Mouse (Mus musculus): ENCODE data around the gene Peli1. TPM values are rescaled to one million over a fixed set of nuclear protein-coding genes. Genes with fewer than 3 reads are reported as not detected.

Gene Peli1
- polyA plus RNA-seq, 1 experiment from 2014 or later: 58.0 TPM

GRCm38 (mm10) chr11:21096590-21096989 is 5.5 kb downstream of the Peli1 start:
- Histone ChIP-seq H3K4me3 (replicated peaks) (no peak overlapping the region), H3K4me2 (no peak overlapping the region), H3K4me1 (peaks cover 11% of the 10 kb centered on the region), H3K9ac (replicated peaks) (no peak overlapping the region), H3K27me3 (replicated peaks) (no peaks in the 10 kb centered on the region), H3K36me3 (no peaks in the 10 kb centered on the region), H3K27ac (replicated peaks) (no peak overlapping the region), H3K9me3 (replicated peaks) (no peaks in the 10 kb centered on the region)
- WGBS: 95% methylated on average over 2 of the region's 2 CpGs
- ATAC-seq (ENCODE audit: low FRiP score): no peak

DNA sequence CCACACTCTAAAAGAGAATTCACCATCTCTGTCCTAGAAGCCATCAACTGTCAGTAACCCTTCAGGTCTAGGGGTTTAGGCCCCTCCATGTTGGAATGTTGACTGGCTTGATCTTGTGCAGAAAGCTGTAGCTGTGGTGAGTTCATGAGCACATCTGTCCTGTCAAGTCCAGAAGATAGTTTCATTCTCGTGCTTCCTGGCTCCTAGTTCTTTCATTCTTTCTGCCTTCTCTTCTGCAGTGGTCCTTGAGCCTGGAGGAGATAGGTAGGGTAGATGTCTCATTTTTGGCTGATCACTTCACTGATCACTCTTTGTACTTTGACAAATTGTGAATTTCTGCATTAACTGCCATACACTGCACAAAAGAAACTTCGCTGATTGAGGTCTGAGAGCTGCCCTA is 7.4 kb downstream of the Peli1 start:
- no peak overlapping the region for H3K9ac ChIP-seq (replicated peaks)
- ATAC-seq (ENCODE audit: low FRiP score): no peak
- no peaks in the 10 kb centered on the region for H3K27me3 ChIP-seq (replicated peaks)
- no peak overlapping the region for H3K4me2 ChIP-seq
- H3K36me3 ChIP-seq: no peaks in the 10 kb centered on the region
- H3K27ac ChIP-seq (replicated peaks): no peak overlapping the region
- H3K4me3 ChIP-seq (replicated peaks): no peak overlapping the region
- H3K9me3 ChIP-seq (replicated peaks): no peaks in the 10 kb centered on the region
- H3K4me1 ChIP-seq: peaks cover 6% of the 10 kb centered on the region
- WGBS: 92% methylated on average over 2 of the region's 2 CpGs

DNA sequence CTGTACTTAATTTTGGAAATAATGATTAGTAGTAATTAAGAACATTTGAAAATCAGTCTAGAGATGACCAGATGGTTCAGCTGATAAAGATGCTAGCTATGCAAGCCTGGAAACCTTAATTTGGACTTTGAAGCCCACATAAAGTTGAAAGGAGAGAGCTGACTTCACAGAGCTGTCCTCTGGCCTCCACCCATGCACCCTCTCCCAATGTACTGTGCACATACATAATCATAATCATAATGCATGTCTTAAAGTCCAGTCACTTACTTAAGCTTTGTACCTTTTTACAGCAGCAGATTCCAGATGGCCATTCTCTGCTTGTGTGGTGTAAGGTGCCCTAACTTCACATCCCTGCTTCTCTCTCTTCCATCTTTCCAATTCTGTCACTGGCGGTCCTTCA is 9.6 kb downstream of the Peli1 start:
- Histone ChIP-seq H3K9ac (replicated peaks) (no peak overlapping the region), H3K4me2 (no peak overlapping the region), H3K4me1 (peaks cover 10% of the 10 kb centered on the region; the same call in 1 of the 2 replicates), H3K27me3 (replicated peaks) (no peaks in the 10 kb centered on the region), H3K9me3 (replicated peaks) (no peaks in the 10 kb centered on the region), H3K27ac (replicated peaks) (no peak overlapping the region), H3K36me3 (no peaks in the 10 kb centered on the region), H3K4me3 (replicated peaks) (no peak overlapping the region)
- ATAC-seq (ENCODE audit: low FRiP score): no peak
- 100% methylated on average over 1 of the region's 1 CpGs for whole genome bisulfite sequencing

DNA sequence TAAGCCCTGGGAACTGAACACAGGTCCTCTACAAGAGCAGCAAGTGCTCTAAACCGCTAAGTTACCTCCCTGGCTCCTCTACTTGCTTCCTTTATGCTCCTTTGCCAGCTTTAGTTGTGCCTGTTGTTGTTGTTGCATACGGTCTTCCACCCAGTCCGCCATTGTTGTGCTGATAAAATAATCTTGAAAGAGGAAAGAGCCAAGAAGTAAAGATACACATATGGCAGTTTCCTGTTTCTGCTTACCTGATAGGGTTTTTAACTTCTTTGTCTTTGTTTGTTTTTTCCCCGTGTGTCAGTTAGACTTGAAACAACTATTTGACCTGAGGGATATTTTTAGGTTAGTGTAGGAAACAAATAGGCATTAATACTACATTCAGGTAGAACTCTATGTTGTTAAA is 10.2 kb downstream of the Peli1 start:
- H3K9me3 ChIP-seq (replicated peaks): no peaks in the 10 kb centered on the region
- H3K4me2 ChIP-seq: no peak overlapping the region
- H3K4me3 ChIP-seq (replicated peaks): no peak overlapping the region
- H3K27ac ChIP-seq (replicated peaks): no peak overlapping the region
- no peak for ATAC-seq (ENCODE audit: low FRiP score)
- WGBS: 85% methylated on average over 4 of the region's 4 CpGs
- no peaks in the 10 kb centered on the region for H3K27me3 ChIP-seq (replicated peaks)
- H3K9ac ChIP-seq (replicated peaks): no peak overlapping the region
- no peaks in the 10 kb centered on the region for H3K36me3 ChIP-seq
- H3K4me1 ChIP-seq: peaks cover 10% of the 10 kb centered on the region; the same call in 1 of the 2 replicates

GRCm38 (mm10) chr11:21102273-21103005 is 11.3 kb downstream of the Peli1 start:
- H3K9me3 ChIP-seq (replicated peaks): no peaks in the 10 kb centered on the region
- no peaks in the 10 kb centered on the region for H3K36me3 ChIP-seq
- 88% methylated on average over 6 of the region's 6 CpGs for WGBS
- H3K4me2 ChIP-seq: no peak overlapping the region
- no peak overlapping the region for H3K9ac ChIP-seq (replicated peaks)
- H3K4me3 ChIP-seq (replicated peaks): no peak overlapping the region
- H3K4me1 ChIP-seq: peaks cover 14% of the 10 kb centered on the region; the same call in 1 of the 2 replicates
- ATAC-seq (ENCODE audit: low FRiP score): no peak
- no peaks in the 10 kb centered on the region for H3K27me3 ChIP-seq (replicated peaks)
- no peak overlapping the region for H3K27ac ChIP-seq (replicated peaks)

- no peak overlapping the region for H3K4me2 ChIP-seq
- peaks cover 14% of the 10 kb centered on the region; the same call in 1 of the 2 replicates for H3K4me1 ChIP-seq
- no peaks in the 10 kb centered on the region for H3K27me3 ChIP-seq (replicated peaks)
- no peak overlapping the region for H3K27ac ChIP-seq (replicated peaks)
- H3K36me3 ChIP-seq: no peaks in the 10 kb centered on the region
- no peak for ATAC-seq (ENCODE audit: low FRiP score)
- H3K4me3 ChIP-seq (replicated peaks): no peak overlapping the region
- H3K9ac ChIP-seq (replicated peaks): no peak overlapping the region
- WGBS: 69% methylated on average over 2 of the region's 2 CpGs
- no peaks in the 10 kb centered on the region for H3K9me3 ChIP-seq (replicated peaks)
Observed at GRCm38 (mm10) chr11:21103186-21103585, 12.1 kb downstream of the Peli1 start.

DNA sequence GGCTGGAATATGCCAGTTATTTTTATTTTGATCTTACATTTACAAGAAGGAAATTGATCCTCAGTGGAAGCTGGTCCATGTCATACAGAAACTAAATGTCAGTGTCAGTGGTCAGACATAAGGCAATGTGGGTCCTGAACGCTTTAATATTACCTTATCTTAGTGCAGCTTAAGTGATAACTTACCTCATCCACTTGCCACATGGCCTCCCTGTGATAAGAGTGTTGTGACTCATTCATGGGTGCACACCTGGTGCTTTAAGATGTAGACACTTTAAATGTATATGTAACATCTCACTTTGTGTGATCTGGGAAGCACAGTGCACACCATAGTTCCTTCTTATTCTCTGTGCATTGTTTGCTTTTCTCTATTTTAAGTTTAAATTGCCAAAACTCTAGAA is 14.3 kb downstream of the Peli1 start:
- peaks cover 14% of the 10 kb centered on the region; the same call in 1 of the 2 replicates for H3K4me1 ChIP-seq
- 85% methylated on average over 1 of the region's 1 CpGs for WGBS

DNA sequence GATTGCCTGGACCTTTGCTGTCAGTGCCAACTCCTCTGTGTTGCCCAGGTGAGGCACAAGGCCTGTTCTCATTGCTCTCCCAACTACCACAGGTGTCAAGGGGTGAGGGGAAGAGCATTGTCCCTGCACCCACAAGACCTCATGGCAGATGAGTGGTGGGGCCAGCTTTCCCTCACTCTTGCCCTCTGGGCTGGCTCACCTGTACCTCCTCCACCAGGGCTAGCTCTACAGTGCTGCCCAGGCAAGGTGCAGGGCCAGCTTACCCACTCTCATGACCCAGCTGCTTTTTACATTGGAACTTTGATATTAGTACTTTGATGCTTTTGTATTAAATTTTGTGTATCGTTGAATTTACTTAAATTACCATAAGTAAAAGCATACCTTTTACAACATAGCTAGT is 16.0 kb downstream of the Peli1 start:
- Histone ChIP-seq H3K4me3 (replicated peaks) (no peak overlapping the region), H3K4me1 (peaks cover 13% of the 10 kb centered on the region; the same call in 1 of the 2 replicates), H3K4me2 (no peak overlapping the region), H3K36me3 (no peaks in the 10 kb centered on the region), H3K9me3 (replicated peaks) (no peaks in the 10 kb centered on the region), H3K9ac (replicated peaks) (no peak overlapping the region), H3K27ac (replicated peaks) (no peak overlapping the region), H3K27me3 (replicated peaks) (no peaks in the 10 kb centered on the region)
- 100% methylated on average over 1 of the region's 1 CpGs for WGBS
- peak; percentile 35; the same call in 1 of the 2 replicates for ATAC-seq (ENCODE audit: low FRiP score)

More for the DNA sequence above, 14.3 kb downstream of the Peli1 start:
- H3K9ac ChIP-seq (replicated peaks): no peak overlapping the region
- no peaks in the 10 kb centered on the region for H3K27me3 ChIP-seq (replicated peaks)
- H3K36me3 ChIP-seq: no peaks in the 10 kb centered on the region
- H3K4me2 ChIP-seq: no peak overlapping the region
- ATAC-seq (ENCODE audit: low FRiP score): no peak
- H3K4me3 ChIP-seq (replicated peaks): no peak overlapping the region
- no peak overlapping the region for H3K27ac ChIP-seq (replicated peaks)
- no peaks in the 10 kb centered on the region for H3K9me3 ChIP-seq (replicated peaks)

DNA sequence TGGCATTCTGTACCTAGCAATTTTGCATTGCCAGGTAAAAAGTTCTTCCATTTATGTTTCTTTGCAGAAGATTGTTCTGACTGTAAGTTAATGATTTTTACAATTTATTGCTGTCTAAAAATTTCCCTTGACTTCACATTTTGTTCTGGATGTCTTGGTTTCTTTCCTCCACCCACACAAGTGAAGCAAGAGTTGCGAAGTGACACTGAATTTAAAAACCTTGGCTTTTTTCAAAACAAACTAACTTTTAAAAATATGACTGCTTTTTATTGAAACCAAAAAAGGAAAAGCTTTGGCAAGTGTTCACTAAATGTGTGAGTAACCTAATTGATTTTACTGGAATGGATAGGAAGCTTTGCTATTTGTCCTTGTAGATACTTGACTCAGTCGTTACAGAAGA is 18.2 kb downstream of the Peli1 start:
- Histone ChIP-seq H3K9me3 (replicated peaks) (no peaks in the 10 kb centered on the region), H3K36me3 (no peaks in the 10 kb centered on the region), H3K9ac (replicated peaks) (no peak overlapping the region), H3K4me3 (replicated peaks) (no peak overlapping the region), H3K27me3 (replicated peaks) (no peaks in the 10 kb centered on the region), H3K4me2 (no peak overlapping the region), H3K4me1 (peaks cover 17% of the 10 kb centered on the region), H3K27ac (replicated peaks) (no peak overlapping the region)
- no peak for ATAC-seq (ENCODE audit: low FRiP score)
- WGBS: 89% methylated on average over 2 of the region's 2 CpGs

DNA sequence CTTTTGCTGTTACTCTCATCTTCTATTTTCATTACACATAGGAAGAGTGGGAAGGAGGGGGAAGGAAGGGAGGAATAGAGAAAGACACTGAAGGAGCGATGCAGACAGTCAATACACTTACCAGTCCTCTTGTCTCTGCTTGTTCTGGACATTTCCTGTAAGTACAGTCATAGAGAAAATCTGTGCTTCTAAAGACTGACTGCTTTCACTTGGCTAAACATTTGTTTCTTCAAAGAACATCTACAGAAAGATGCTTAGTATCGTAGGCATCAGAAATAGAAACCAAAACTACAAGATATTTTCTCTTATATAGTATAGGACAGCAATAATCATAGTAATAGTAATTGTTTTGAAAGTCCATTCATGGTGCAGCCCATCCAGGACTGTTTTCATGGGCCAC is 23.4 kb downstream of the Peli1 start:
- no peaks in the 10 kb centered on the region for H3K36me3 ChIP-seq
- ATAC-seq (ENCODE audit: low FRiP score): no peak
- peaks cover 12% of the 10 kb centered on the region for H3K4me1 ChIP-seq
- H3K4me3 ChIP-seq (replicated peaks): no peak overlapping the region
- no peaks in the 10 kb centered on the region for H3K27me3 ChIP-seq (replicated peaks)
- no peak overlapping the region for H3K27ac ChIP-seq (replicated peaks)
- no peak overlapping the region for H3K9ac ChIP-seq (replicated peaks)
- WGBS: 92% methylated on average over 2 of the region's 2 CpGs
- no peak overlapping the region for H3K4me2 ChIP-seq
- no peaks in the 10 kb centered on the region for H3K9me3 ChIP-seq (replicated peaks)

DNA sequence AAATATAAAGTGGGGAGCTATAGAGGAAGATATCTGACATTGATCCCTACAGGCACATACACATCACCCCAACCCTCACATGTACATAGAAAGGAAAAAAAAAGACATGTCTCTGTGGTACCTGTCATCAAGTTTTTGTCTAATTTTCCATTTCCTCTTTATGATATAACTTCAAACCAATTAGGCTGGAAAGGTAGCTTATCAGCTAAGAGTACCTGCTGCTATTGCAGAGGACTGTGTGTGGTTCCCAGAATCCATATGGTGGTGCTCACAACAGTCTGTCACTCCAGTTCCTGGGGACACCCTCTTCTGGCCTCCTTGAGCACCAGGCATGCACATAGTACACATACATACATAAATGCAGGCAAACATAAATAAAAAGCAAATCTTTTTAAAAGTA is 24.7 kb downstream of the Peli1 start:
- Histone ChIP-seq H3K27me3 (replicated peaks) (no peaks in the 10 kb centered on the region), H3K9me3 (replicated peaks) (no peaks in the 10 kb centered on the region), H3K4me2 (no peak overlapping the region), H3K4me3 (replicated peaks) (no peak overlapping the region), H3K27ac (replicated peaks) (no peak overlapping the region), H3K4me1 (peaks cover 12% of the 10 kb centered on the region), H3K36me3 (no peaks in the 10 kb centered on the region), H3K9ac (replicated peaks) (no peak overlapping the region)
- no peak for ATAC-seq (ENCODE audit: low FRiP score)

DNA sequence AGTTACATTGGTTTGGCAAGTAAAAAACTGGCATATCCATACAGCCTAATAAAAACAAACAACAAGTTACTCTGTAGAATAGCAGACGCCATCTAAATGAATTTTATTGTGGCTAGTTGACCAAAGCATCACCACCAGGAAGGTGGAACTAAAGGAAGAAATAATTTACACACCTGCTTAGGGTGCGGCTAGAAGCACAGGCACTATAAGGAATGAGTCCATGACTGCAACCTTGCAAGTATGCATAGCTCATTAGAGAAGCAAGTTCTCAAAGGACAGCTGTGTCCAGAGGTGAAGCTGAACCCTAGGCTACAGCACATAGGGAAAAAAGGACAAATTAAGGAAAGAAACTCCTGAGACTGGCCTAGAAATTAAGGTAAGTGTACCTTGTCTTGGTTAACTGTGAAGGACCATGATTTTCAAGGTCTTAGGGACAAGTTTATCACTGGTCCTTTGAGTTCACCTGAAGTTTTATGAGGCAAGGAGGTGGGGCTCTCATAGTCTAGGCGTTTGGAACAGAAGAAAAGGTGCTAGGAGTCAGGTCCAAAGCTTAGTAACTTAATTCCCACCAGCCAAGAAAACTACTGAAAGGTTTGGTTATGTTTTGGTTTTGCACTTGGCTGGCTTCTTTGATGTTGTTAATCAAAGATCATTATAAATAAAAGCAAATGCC is 25.7 kb downstream of the Peli1 start:
- no peaks in the 10 kb centered on the region for H3K36me3 ChIP-seq
- 81% methylated on average over 3 of the region's 3 CpGs for WGBS
- H3K27me3 ChIP-seq (replicated peaks): no peaks in the 10 kb centered on the region
- no peaks in the 10 kb centered on the region for H3K9me3 ChIP-seq (replicated peaks)
- no peak for ATAC-seq (ENCODE audit: low FRiP score)
- H3K4me1 ChIP-seq: peaks cover 12% of the 10 kb centered on the region
- H3K27ac ChIP-seq (replicated peaks): no peak overlapping the region
- H3K4me3 ChIP-seq (replicated peaks): no peak overlapping the region
- H3K9ac ChIP-seq (replicated peaks): no peak overlapping the region
- H3K4me2 ChIP-seq: no peak overlapping the region

Measured in neural tube, embryonic 15.5 days (tissue).